Mouse (Mus musculus): ENCODE data around the gene Gm21394. TPM values are rescaled to one million over a fixed set of nuclear protein-coding genes. Genes with fewer than 3 reads are reported as not detected.
"Not testable (repeated sequence)": the region's sequence is repeated elsewhere in the genome, so short reads cannot be mapped to it uniquely, and the experiment has no call there.

Gene Gm21394
- total RNA-seq (2021) = not detected
- long read RNA-seq, experiment 1 = 0 reads
- long read RNA-seq, experiment 2 = 0 reads

GRCm38 (mm10) chrY:84564807-84565206, at the start of gene Gm21394:
Gene Gm21394 (minus strand): TSS chrY:84564907.
- DNase-seq = not testable (repeated sequence)

Other genes with a start within 250 kb of the Gm21394 start
- gene Gm21409, start 181.8 kb upstream of the Gm21394 start, total RNA-seq (2021) = not detected

All from gastrocnemius, postnatal 25 days (tissue).